Mouse (Mus musculus): ENCODE measurements at regions not wholly inside any gene's neighbourhood (a gene's known extent, or its start where the extent isn't known, plus 50 kb on each side); places are given as distances from the start of the nearest gene placed in this dataset.
A peak's percentile ranks its signal among the peaks of the same experiment; 100 is the strongest.

GRCm38 (mm10) chr8:26688745-26689478, 288.2 kb upstream of the Zfp703 start:
- no peak for DNase-seq (ENCODE audit: low spot score)

- no peak for DNase-seq (ENCODE audit: low spot score)
These were observed 287.5 kb upstream of the Zfp703 start for GRCm38 (mm10) chr8:26689479-26690177.

GRCm38 (mm10) chr8:26690178-26690735, 286.9 kb upstream of the Zfp703 start:
- no peak for DNase-seq (ENCODE audit: low spot score)

GRCm38 (mm10) chr8:26697579-26698084, 279.5 kb upstream of the Zfp703 start:
- DNase-seq (ENCODE audit: low spot score), result no peak

GRCm38 (mm10) chr8:26698580-26698979, 278.5 kb upstream of the Zfp703 start:
- DNase-seq (ENCODE audit: low spot score), result no peak

- DNase-seq (ENCODE audit: low spot score), result no peak
These were observed 270.9 kb upstream of the Zfp703 start for GRCm38 (mm10) chr8:26706048-26706767.

GRCm38 (mm10) chr8:26706768-26707156, 270.4 kb upstream of the Zfp703 start:
- no peak for DNase-seq (ENCODE audit: low spot score)

GRCm38 (mm10) chr8:26713836-26714235, 263.3 kb upstream of the Zfp703 start:
- DNase-seq (ENCODE audit: low spot score), result no peak

- no peak for DNase-seq (ENCODE audit: low spot score)
These were observed 262.4 kb upstream of the Zfp703 start for GRCm38 (mm10) chr8:26714714-26715113.

- peak; percentile 30 for DNase-seq (ENCODE audit: low spot score)
These were observed 258.4 kb upstream of the Zfp703 start for GRCm38 (mm10) chr8:26718409-26719355.

GRCm38 (mm10) chr8:26722766-26723165, 254.4 kb upstream of the Zfp703 start:
- DNase-seq (ENCODE audit: low spot score), result no peak

- no peak for DNase-seq (ENCODE audit: low spot score)
These were observed 252.5 kb upstream of the Zfp703 start for GRCm38 (mm10) chr8:26724628-26725027.

GRCm38 (mm10) chr8:26725521-26725920, 251.6 kb upstream of the Zfp703 start:
- no peak for DNase-seq (ENCODE audit: low spot score)

- no peak for DNase-seq (ENCODE audit: low spot score)
These were observed 247.8 kb upstream of the Zfp703 start for GRCm38 (mm10) chr8:26729351-26729750.

- DNase-seq (ENCODE audit: low spot score), result no peak
These were observed 246.0 kb upstream of the Zfp703 start for GRCm38 (mm10) chr8:26731111-26731510.

GRCm38 (mm10) chr8:26744424-26744823, 232.7 kb upstream of the Zfp703 start:
- no peak for DNase-seq (ENCODE audit: low spot score)

- DNase-seq (ENCODE audit: low spot score), result no peak
These were observed 230.3 kb upstream of the Zfp703 start for GRCm38 (mm10) chr8:26746811-26747210.

GRCm38 (mm10) chr8:26747241-26747972, 229.7 kb upstream of the Zfp703 start:
- peak; percentile 39 for DNase-seq (ENCODE audit: low spot score)

- peak; percentile 27 for DNase-seq (ENCODE audit: low spot score)
These were observed 228.8 kb upstream of the Zfp703 start for GRCm38 (mm10) chr8:26748161-26748971.

- DNase-seq (ENCODE audit: low spot score), result no peak
These were observed 228.2 kb upstream of the Zfp703 start for GRCm38 (mm10) chr8:26748972-26749291.

All from embryo, embryonic 10.5 days (tissue).